Mouse (Mus musculus) midbrain, postnatal 0 days (tissue): ENCODE measurements around the gene Med27. TPM values are rescaled to one million over a fixed set of nuclear protein-coding genes. Genes with fewer than 3 reads are reported as not detected.
A peak's percentile ranks its signal among the peaks of the same experiment; 100 is the strongest.

ENCODE experiments used
- ATAC-seq: fragments of 200-750 bp; cut with Nextera tagmentation; 2 replicates; pipeline ENCODE4 v1.8.0; 2017; ENCODE audit warnings: moderate number of reproducible peaks, mild to moderate bottlenecking, moderate TSS enrichment, moderate library complexity; ENCODE audit not compliant: low FRiP score
- DNase-seq: peaks from one replicate; pipeline ENCODE4 v3.0.0-alpha.2; 2015; ENCODE audit warnings: low spot score
- H3K27ac ChIP-seq: fragments of 300-500 bp; sonication (generic); 2 replicates; pipeline ENCODE4 v1.5.1; 2014; ENCODE audit warnings: low read depth, mild to moderate bottlenecking, low read length, mixed read lengths
- H3K27me3 ChIP-seq: fragments of 300-500 bp; sonication (generic); 2 replicates; pipeline ENCODE4 v1.6.1; 2014; ENCODE audit warnings: low read length, control low read depth, mixed read lengths; ENCODE audit not compliant: insufficient read depth
- H3K36me3 ChIP-seq: fragments of 300-500 bp; sonication (generic); 2 replicates; pipeline ENCODE4 v1.6.1; 2014; ENCODE audit warnings: low read length, control low read depth, mixed read lengths; ENCODE audit not compliant: insufficient read depth
- H3K4me1 ChIP-seq: fragments of 300-500 bp; sonication (generic); 2 replicates; pipeline ENCODE4 v1.6.1; 2014; ENCODE audit warnings: mild to moderate bottlenecking, control low read depth, antibody characterized with exemption, low read length, mixed read lengths; ENCODE audit not compliant: insufficient read depth
- H3K4me2 ChIP-seq: fragments of 300-500 bp; sonication (generic); 2 replicates; pipeline ENCODE4 v1.6.1; 2014; ENCODE audit warnings: low read depth, mild to moderate bottlenecking, low read length, mixed read lengths; ENCODE audit not compliant: poor library complexity, severe bottlenecking
- H3K4me3 ChIP-seq: fragments of 300-500 bp; sonication (generic); 2 replicates; pipeline ENCODE4 v1.5.1; 2014; ENCODE audit warnings: low read depth, mild to moderate bottlenecking, low read length, moderate library complexity
- H3K9ac ChIP-seq: fragments of 300-500 bp; sonication (generic); replicated peaks from 2 replicates; pipeline ENCODE4 v1.6.1; 2014; ENCODE audit warnings: mild to moderate bottlenecking, low read length, moderate library complexity, mixed read lengths; ENCODE audit not compliant: poor library complexity, severe bottlenecking
- H3K9me3 ChIP-seq: fragments of 300-500 bp; sonication (generic); 2 replicates; pipeline ENCODE4 v1.6.1; 2016; ENCODE audit warnings: low read length, control low read depth
- CTCF ChIP-seq: IDR thresholded peaks from 2 replicates; pipeline ENCODE4 v1.5.1; 2016; ENCODE audit warnings: antibody characterized with exemption, mild to moderate bottlenecking
- WGBS: fragments of 180-500 bp; shearing (Covaris S2); extraction: QIAGEN DNeasy Blood & Tissue Kit; methylation state at CpG from one replicate; pipeline ENCODE4 v1.1.7; 2014; 5-methylcytosine and 5-hydroxymethylcytosine counted together
- microRNA-seq: library from miRNA; unstranded; fragments of <30 nt; microRNA quantifications from one replicate; pipeline ENCODE4, GENCODE M21; 2016; ENCODE audit warnings: borderline number of aligned reads
- polyA plus RNA-seq: library from polyadenylated mRNA; unstranded; fragments of >200 nt; fragmentation: Nextera tagmentation; extraction: Ambion mirVana; gene quantifications from 2 replicates; pipeline ENCODE4 v1.2.1, GENCODE M21; 2015
- total RNA-seq: library from RNA; depleted of rRNA; stranded (reverse); fragments of >200 nt; gene quantifications from 2 replicates; pipeline ENCODE4 v1.2.3, GENCODE M21; 2014; rRNA removed

Med27 gene
- total and polyA plus RNA-seq, 2 experiments from 2014 or later = 58.0 to 65.0 TPM

- H3K4me1 ChIP-seq = peaks cover 9% of the 10 kb centered on the region
- no peak overlapping the region; the same call in 1 of the 2 replicates for H3K4me2 ChIP-seq
- WGBS = 5% methylated on average over 17 of the region's 17 CpGs
- no peak for DNase-seq
- H3K9ac ChIP-seq = peak overlapping the region; percentile 5; the same call in 1 of the 2 replicates
- no peak overlapping the region for H3K4me3 ChIP-seq
- H3K9me3 ChIP-seq = no peaks in the 10 kb centered on the region
- H3K27ac ChIP-seq = no peak overlapping the region
- no peak for ATAC-seq
- no peak for TF ChIP-seq CTCF
- H3K36me3 ChIP-seq = no peaks in the 10 kb centered on the region
- H3K27me3 ChIP-seq = no peaks in the 10 kb centered on the region
Observed at GRCm38 (mm10) chr2:29565570-29566433, 219.2 kb downstream of the Med27 start.

- Histone ChIP-seq H3K9ac (no peak overlapping the region), H3K4me2 (no peak overlapping the region), H3K27me3 (no peaks in the 10 kb centered on the region; the same call in 1 of the 2 replicates), H3K36me3 (no peaks in the 10 kb centered on the region), H3K9me3 (no peaks in the 10 kb centered on the region), H3K4me1 (no peaks in the 10 kb centered on the region; the same call in 1 of the 2 replicates), H3K27ac (no peak overlapping the region), H3K4me3 (no peak overlapping the region)
- ATAC-seq = no peak
- TF ChIP-seq CTCF = peak; percentile 57
- peak; percentile 45 for DNase-seq
- 55% methylated on average over 9 of the region's 9 CpGs for whole genome bisulfite sequencing
Observed at GRCm38 (mm10) chr2:29571921-29572700, 225.5 kb downstream of the Med27 start.

GRCm38 (mm10) chr2:29572811-29573427 lies 226.3 kb downstream of the Med27 start:
- H3K4me2 ChIP-seq = no peak overlapping the region
- DNase-seq (no peak), ATAC-seq (no peak)
- H3K4me3 ChIP-seq = no peak overlapping the region
- no peaks in the 10 kb centered on the region; the same call in 1 of the 2 replicates for H3K27me3 ChIP-seq
- no peak overlapping the region for H3K9ac ChIP-seq
- no peak overlapping the region for H3K27ac ChIP-seq
- TF ChIP-seq CTCF = no peak
- WGBS = 32% methylated on average over 5 of the region's 5 CpGs
- H3K36me3 ChIP-seq = no peaks in the 10 kb centered on the region
- H3K9me3 ChIP-seq = no peaks in the 10 kb centered on the region
- H3K4me1 ChIP-seq = no peaks in the 10 kb centered on the region; the same call in 1 of the 2 replicates

GRCm38 (mm10) chr2:29573591-29573990 lies 227.0 kb downstream of the Med27 start:
- Histone ChIP-seq H3K36me3 (no peaks in the 10 kb centered on the region), H3K27me3 (no peaks in the 10 kb centered on the region; the same call in 1 of the 2 replicates), H3K9ac (no peak overlapping the region), H3K27ac (no peak overlapping the region), H3K4me1 (no peaks in the 10 kb centered on the region; the same call in 1 of the 2 replicates), H3K9me3 (no peaks in the 10 kb centered on the region), H3K4me2 (no peak overlapping the region), H3K4me3 (no peak overlapping the region)
- DNase-seq (peak; percentile 47), ATAC-seq (no peak)
- no peak for TF ChIP-seq CTCF
- WGBS = 17% methylated on average over 5 of the region's 5 CpGs

- Histone ChIP-seq H3K9me3 (no peaks in the 10 kb centered on the region), H3K9ac (no peak overlapping the region), H3K4me1 (no peaks in the 10 kb centered on the region; the same call in 1 of the 2 replicates), H3K27me3 (no peaks in the 10 kb centered on the region; the same call in 1 of the 2 replicates), H3K4me2 (no peak overlapping the region), H3K4me3 (no peak overlapping the region), H3K36me3 (no peaks in the 10 kb centered on the region), H3K27ac (no peak overlapping the region)
- 8% methylated on average over 11 of the region's 11 CpGs for WGBS
- ATAC-seq (no peak), DNase-seq (no peak)
- no peak for TF ChIP-seq CTCF
Observed at GRCm38 (mm10) chr2:29574187-29574586, 227.6 kb downstream of the Med27 start.

Small RNA genes lying within 50 kb of the gene (microRNA-seq; reads per million reads assigned to microRNA genes)
- gene Mir133c = not detected

Other genes starting within 250 kb of the Med27 start
- gene Setx, start 222.6 kb upstream of the Med27 start, total RNA-seq = 43.2 and 75.4 TPM in 2 replicates
- gene Setx, start 222.6 kb upstream of the Med27 start, polyA plus RNA-seq = 13.0 and 16.8 TPM in 2 replicates
- gene Ntng2, start 93.8 kb upstream of the Med27 start, total RNA-seq = 52.4 and 52.6 TPM in 2 replicates
- 7.9 and 8.7 TPM in 2 replicates for gene Ntng2, start 93.8 kb upstream of the Med27 start, polyA plus RNA-seq